Mouse (Mus musculus): ENCODE data around the gene Rgs7. TPM values are rescaled to one million over a fixed set of nuclear protein-coding genes. Genes with fewer than 3 reads are reported as not detected.
A peak's percentile ranks its signal among the peaks of the same experiment; 100 is the strongest.

Gene Rgs7
- polyA plus RNA-seq, 1 experiment, result 52.0 TPM

DNA sequence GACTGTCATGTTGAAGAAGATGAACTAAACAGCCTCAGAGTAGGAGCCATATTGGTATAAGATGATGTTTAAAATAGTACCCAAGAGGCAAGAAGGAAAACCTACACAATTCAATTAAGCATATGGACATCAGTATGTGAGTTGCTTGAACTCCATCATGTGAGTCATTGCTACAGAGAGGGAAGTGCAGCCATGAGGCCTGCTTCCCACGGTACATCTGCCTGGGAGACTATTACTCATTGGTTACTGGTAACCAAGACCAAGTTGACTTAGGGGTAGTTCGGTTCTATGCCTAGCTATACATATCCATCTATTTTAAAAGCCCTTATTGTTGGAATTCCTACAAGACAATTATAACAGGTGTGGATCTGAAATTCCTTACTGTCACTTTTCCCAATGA lies 29.9 kb downstream of the Rgs7 start:
- no peak for TF ChIP-seq POLR2A (IDR thresholded peaks at IDR 0.05; ENCODE audit: borderline replicate concordance, insufficient read depth, low read length)
- TF ChIP-seq CTCF (IDR thresholded peaks at IDR 0.05; ENCODE audit: borderline replicate concordance, insufficient read depth, low read depth, low read length), result no peak
- DNase-seq, result no peak
- no peak overlapping the region for H3K27ac ChIP-seq (ENCODE audit: insufficient read depth, low read length)
- 94% methylated on average over 2 of the region's 2 CpGs for WGBS
- no peaks in the 10 kb centered on the region for H3K27me3 ChIP-seq (ENCODE audit: control insufficient read depth, insufficient read depth, low read length)
- no peaks in the 10 kb centered on the region; the same call in 1 of the 2 replicates for H3K4me1 ChIP-seq (ENCODE audit: control insufficient read depth, insufficient read depth, low read length)
- H3K4me3 ChIP-seq (replicated peaks; ENCODE audit: insufficient read depth, low read depth, low read length), result no peak overlapping the region

GRCm38 (mm10) chr1:175454041-175454636 lies 38.2 kb downstream of the Rgs7 start:
- WGBS, result 73% methylated on average over 6 of the region's 6 CpGs
- Histone ChIP-seq H3K27ac (ENCODE audit: insufficient read depth, low read length) (no peak overlapping the region), H3K4me3 (replicated peaks; ENCODE audit: insufficient read depth, low read depth, low read length) (no peak overlapping the region), H3K4me1 (ENCODE audit: control insufficient read depth, insufficient read depth, low read length) (no peaks in the 10 kb centered on the region), H3K27me3 (ENCODE audit: control insufficient read depth, insufficient read depth, low read length) (no peaks in the 10 kb centered on the region)
- TF ChIP-seq CTCF (IDR thresholded peaks at IDR 0.05; ENCODE audit: borderline replicate concordance, insufficient read depth, low read depth, low read length) (no peak), POLR2A (IDR thresholded peaks at IDR 0.05; ENCODE audit: borderline replicate concordance, insufficient read depth, low read length) (no peak)
- DNase-seq, result peak in 1 of 2 experiments; percentile 47

- no peak overlapping the region for H3K4me3 ChIP-seq (replicated peaks; ENCODE audit: insufficient read depth, low read depth, low read length)
- WGBS, result 89% methylated on average over 5 of the region's 5 CpGs
Measured at GRCm38 (mm10) chr1:175448017-175448416, 44.3 kb downstream of the Rgs7 start.

DNA sequence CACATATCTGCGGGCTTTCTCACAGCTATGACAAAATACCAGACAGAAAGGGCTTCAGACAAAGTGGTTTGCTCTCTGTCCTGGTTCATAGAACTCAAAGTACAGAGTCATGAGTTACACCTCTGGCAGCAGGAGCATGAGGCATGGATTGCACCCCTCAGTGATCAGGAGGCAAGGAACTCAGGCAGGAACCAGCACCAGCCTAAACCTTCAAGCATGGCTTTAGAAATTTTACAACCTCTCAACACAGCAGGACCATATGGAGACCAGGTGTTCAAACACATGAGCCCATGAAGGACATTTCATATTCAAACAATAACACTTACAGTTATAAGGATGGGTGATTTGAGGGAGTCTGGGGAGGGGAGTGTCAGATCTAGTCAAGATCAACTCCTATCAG lies 49.4 kb downstream of the Rgs7 start:
- Histone ChIP-seq H3K4me1 (ENCODE audit: control insufficient read depth, insufficient read depth, low read length) (peaks cover 13% of the 10 kb centered on the region; the same call in 1 of the 2 replicates), H3K27me3 (ENCODE audit: control insufficient read depth, insufficient read depth, low read length) (no peaks in the 10 kb centered on the region), H3K27ac (ENCODE audit: insufficient read depth, low read length) (no peak overlapping the region), H3K4me3 (replicated peaks; ENCODE audit: insufficient read depth, low read depth, low read length) (no peak overlapping the region)
- TF ChIP-seq CTCF (IDR thresholded peaks at IDR 0.05; ENCODE audit: borderline replicate concordance, insufficient read depth, low read depth, low read length) (no peak), POLR2A (IDR thresholded peaks at IDR 0.05; ENCODE audit: borderline replicate concordance, insufficient read depth, low read length) (no peak)
- DNase-seq, result peak; percentile 47 to 79
- 92% methylated on average over 1 of the region's 1 CpGs for WGBS

More at GRCm38 (mm10) chr1:175448017-175448416, 44.3 kb downstream of the Rgs7 start:
- no peak for DNase-seq
- no peaks in the 10 kb centered on the region for H3K27me3 ChIP-seq (ENCODE audit: control insufficient read depth, insufficient read depth, low read length)
- TF ChIP-seq POLR2A (IDR thresholded peaks at IDR 0.05; ENCODE audit: borderline replicate concordance, insufficient read depth, low read length) (no peak), CTCF (IDR thresholded peaks at IDR 0.05; ENCODE audit: borderline replicate concordance, insufficient read depth, low read depth, low read length) (no peak)
- H3K27ac ChIP-seq (ENCODE audit: insufficient read depth, low read length), result no peak overlapping the region
- no peaks in the 10 kb centered on the region; the same call in 1 of the 2 replicates for H3K4me1 ChIP-seq (ENCODE audit: control insufficient read depth, insufficient read depth, low read length)

DNA sequence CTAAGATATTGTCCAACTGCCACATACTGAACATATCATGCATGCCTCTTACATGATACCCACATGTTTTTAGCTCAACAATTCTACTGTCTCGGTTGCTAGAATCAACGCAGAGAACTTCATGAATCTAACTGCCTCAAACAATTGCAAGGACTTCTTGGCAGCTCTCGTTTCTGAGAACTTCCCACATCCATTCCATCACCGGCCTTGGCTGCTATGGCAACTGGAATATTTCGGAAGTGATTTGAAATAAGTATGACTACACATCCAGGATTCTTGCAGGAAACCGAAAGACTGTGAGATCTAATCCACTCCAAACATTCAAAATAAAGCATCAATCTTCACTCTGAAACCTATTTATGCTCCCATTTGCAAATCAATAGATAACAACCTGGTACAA lies 50.3 kb downstream of the Rgs7 start:
- Histone ChIP-seq H3K27ac (ENCODE audit: insufficient read depth, low read length) (no peak overlapping the region), H3K4me1 (ENCODE audit: control insufficient read depth, insufficient read depth, low read length) (peaks cover 16% of the 10 kb centered on the region; the same call in 1 of the 2 replicates), H3K27me3 (ENCODE audit: control insufficient read depth, insufficient read depth, low read length) (no peaks in the 10 kb centered on the region), H3K4me3 (replicated peaks; ENCODE audit: insufficient read depth, low read depth, low read length) (no peak overlapping the region)
- no peak for TF ChIP-seq CTCF (IDR thresholded peaks at IDR 0.05; ENCODE audit: borderline replicate concordance, insufficient read depth, low read depth, low read length)
- TF ChIP-seq POLR2A (IDR thresholded peaks at IDR 0.05; ENCODE audit: borderline replicate concordance, insufficient read depth, low read length), result no peak
- WGBS, result 87% methylated on average over 6 of the region's 6 CpGs
- peak in 1 of 2 experiments; percentile 8 for DNase-seq

DNA sequence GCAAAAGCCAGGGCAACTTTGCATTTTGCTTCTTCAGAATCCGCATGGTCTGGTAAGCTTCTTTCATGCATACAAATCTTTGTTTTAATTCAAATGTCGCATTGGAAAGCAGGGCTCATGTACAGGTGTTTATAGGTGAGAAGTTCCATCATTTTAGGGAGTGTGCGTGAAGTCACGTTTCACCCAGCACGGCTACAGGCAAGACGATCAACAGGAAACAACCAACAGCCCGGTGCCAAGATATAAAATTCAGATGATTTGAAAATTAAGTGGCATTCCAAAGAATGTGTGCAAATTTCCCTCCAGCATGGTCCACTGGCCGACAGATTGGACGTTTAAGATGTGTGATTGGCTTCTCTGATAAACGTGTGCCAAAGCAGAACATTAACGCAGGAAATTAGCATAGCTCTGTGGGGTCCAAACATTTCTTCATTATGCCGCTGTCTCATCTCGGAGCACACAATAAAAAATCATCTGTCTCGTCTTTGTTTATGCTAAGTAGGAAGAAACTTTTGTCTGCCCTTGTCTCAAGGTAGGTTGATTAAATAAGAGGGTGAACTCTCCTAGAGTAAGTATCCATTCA lies 58.6 kb downstream of the Rgs7 start:
- Histone ChIP-seq H3K4me1 (ENCODE audit: control insufficient read depth, insufficient read depth, low read length) (peaks cover 42% of the 10 kb centered on the region), H3K27me3 (ENCODE audit: control insufficient read depth, insufficient read depth, low read length) (no peaks in the 10 kb centered on the region), H3K27ac (ENCODE audit: insufficient read depth, low read length) (no peak overlapping the region), H3K4me3 (replicated peaks; ENCODE audit: insufficient read depth, low read depth, low read length) (no peak overlapping the region)
- 56% methylated on average over 14 of the region's 14 CpGs for WGBS
- TF ChIP-seq POLR2A (IDR thresholded peaks at IDR 0.05; ENCODE audit: borderline replicate concordance, insufficient read depth, low read length) (no peak), CTCF (IDR thresholded peaks at IDR 0.05; ENCODE audit: borderline replicate concordance, insufficient read depth, low read depth, low read length) (no peak)
- DNase-seq, result peak in 1 of 2 experiments; percentile 29

DNA sequence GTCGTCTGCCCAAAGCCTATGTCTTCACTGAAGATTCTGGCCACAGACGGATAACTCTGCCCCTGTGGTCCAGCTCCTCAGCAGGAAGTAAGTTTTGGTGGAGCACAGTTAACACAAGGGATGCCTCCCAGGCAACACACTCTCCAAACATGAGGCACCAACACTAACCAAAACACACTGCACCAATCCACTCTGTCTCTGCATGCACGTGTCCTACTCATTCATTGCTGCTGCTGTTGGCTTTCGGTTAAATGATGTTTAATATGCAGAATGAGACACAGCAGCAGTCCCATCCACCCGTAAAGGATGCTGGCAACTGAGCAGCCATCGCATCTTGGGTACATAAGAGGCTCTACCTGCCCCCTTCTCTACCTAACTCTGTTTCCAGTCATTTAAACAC lies 59.2 kb downstream of the Rgs7 start:
- Histone ChIP-seq H3K27me3 (ENCODE audit: control insufficient read depth, insufficient read depth, low read length) (no peaks in the 10 kb centered on the region), H3K4me1 (ENCODE audit: control insufficient read depth, insufficient read depth, low read length) (peaks cover 42% of the 10 kb centered on the region), H3K4me3 (replicated peaks; ENCODE audit: insufficient read depth, low read depth, low read length) (no peak overlapping the region), H3K27ac (ENCODE audit: insufficient read depth, low read length) (peak overlapping the region; percentile 54)
- 45% methylated on average over 6 of the region's 6 CpGs for WGBS
- TF ChIP-seq POLR2A (IDR thresholded peaks at IDR 0.05; ENCODE audit: borderline replicate concordance, insufficient read depth, low read length), result no peak
- TF ChIP-seq CTCF (IDR thresholded peaks at IDR 0.05; ENCODE audit: borderline replicate concordance, insufficient read depth, low read depth, low read length), result no peak
- DNase-seq, result peak in 1 of 2 experiments; percentile 49

Measured in cerebellum, adult 2 months (tissue).